Mouse (Mus musculus) urinary bladder, postnatal 14 days (tissue): ENCODE measurements around the gene Slc38a11.

ENCODE experiments used
- DNase-seq: peaks from one replicate; pipeline ENCODE4 v3.0.0; 2021; ENCODE audit warnings: low spot score

Gene Slc38a11

GRCm38 (mm10) chr2:65321998-65322754, 41.7 kb downstream of the Slc38a11 start:
- no peak for DNase-seq

GRCm38 (mm10) chr2:65320975-65321374, 42.9 kb downstream of the Slc38a11 start:
- no peak for DNase-seq

- DNase-seq = no peak
Observed at GRCm38 (mm10) chr2:65316721-65317120, 47.1 kb downstream of the Slc38a11 start.

- no peak for DNase-seq
Observed at GRCm38 (mm10) chr2:65311250-65311649, 52.6 kb downstream of the Slc38a11 start.

- no peak for DNase-seq
Observed at GRCm38 (mm10) chr2:65296541-65296940, 67.3 kb downstream of the Slc38a11 start.

- no peak for DNase-seq
Observed at GRCm38 (mm10) chr2:65294092-65294491, 69.7 kb downstream of the Slc38a11 start.

GRCm38 (mm10) chr2:65293411-65293810, 70.4 kb downstream of the Slc38a11 start:
- DNase-seq = peak; percentile 5

GRCm38 (mm10) chr2:65289721-65290120, 74.1 kb downstream of the Slc38a11 start:
- DNase-seq = no peak

- no peak for DNase-seq
Observed at GRCm38 (mm10) chr2:65288696-65289095, 75.1 kb downstream of the Slc38a11 start.

GRCm38 (mm10) chr2:65285380-65285779, 78.5 kb downstream of the Slc38a11 start:
- peak; percentile 45 for DNase-seq

GRCm38 (mm10) chr2:65282979-65283378, 80.9 kb downstream of the Slc38a11 start:
- DNase-seq = no peak

- DNase-seq = peak; percentile 57
Observed at GRCm38 (mm10) chr2:65279029-65279690, 84.7 kb downstream of the Slc38a11 start.

- DNase-seq = no peak
Observed at GRCm38 (mm10) chr2:65275443-65276061, 88.3 kb downstream of the Slc38a11 start.

- DNase-seq = no peak
Observed at GRCm38 (mm10) chr2:65273910-65274309, 89.9 kb downstream of the Slc38a11 start.

GRCm38 (mm10) chr2:65268731-65269130, 95.1 kb downstream of the Slc38a11 start:
- DNase-seq = no peak

- no peak for DNase-seq
Observed at GRCm38 (mm10) chr2:65267834-65268233, 96.0 kb downstream of the Slc38a11 start.

GRCm38 (mm10) chr2:65266576-65267299, 97.1 kb downstream of the Slc38a11 start:
- no peak for DNase-seq
